Mouse (Mus musculus) heart, postnatal 0 days (tissue): ENCODE measurements around the gene Plch2.

Source experiments
- CTCF ChIP-seq: IDR thresholded peaks from 2 replicates; pipeline ENCODE4 v1.5.1; 2016; ENCODE audit warnings: antibody characterized with exemption, control low read depth, low read depth
- EP300 ChIP-seq: IDR thresholded peaks from 2 replicates; pipeline ENCODE4 v1.6.1; 2016; ENCODE audit warnings: antibody characterized with exemption, low read depth

GRCm38 (mm10) chr4:154980110-154980509 is 76.5 kb downstream of the Plch2 start:
- TF ChIP-seq CTCF, result peak; percentile 27
- no peak for TF ChIP-seq EP300
